Mouse (Mus musculus): ENCODE results near the gene Zfp85. TPM values are rescaled to one million over a fixed set of nuclear protein-coding genes. Genes with fewer than 3 reads are reported as not detected.
A peak's percentile ranks its signal among the peaks of the same experiment; 100 is the strongest.
"Not testable (repeated sequence)": the region's sequence is repeated elsewhere in the genome, so short reads cannot be mapped to it uniquely, and the experiment has no call there.

Zfp85 gene
- total RNA-seq, 1 experiment = 1.7 TPM

GRCm38 (mm10) chr13:67728106-67728505 lies 26.9 kb downstream of the Zfp85 start:
- TF ChIP-seq HCFC1 (IDR thresholded peaks at IDR 0.05; ENCODE audit: borderline replicate concordance, insufficient read depth, low read length) = no peak
- TF ChIP-seq MAFK (IDR thresholded peaks at IDR 0.05; ENCODE audit: insufficient read depth, low read depth, low read length) = no peak
- no peak for TF ChIP-seq ZNF384 (IDR thresholded peaks at IDR 0.05; ENCODE audit: low read depth, low read length)
- no peak for TF ChIP-seq CHD2 (IDR thresholded peaks at IDR 0.05; ENCODE audit: low read depth, low read length)
- no peak for TF ChIP-seq ZC3H11A (IDR thresholded peaks at IDR 0.05; ENCODE audit: borderline replicate concordance, low read depth, low read length)
- Histone ChIP-seq H3K4me1 (ENCODE audit: control insufficient read depth in 2 of 2, insufficient read depth in 2 of 2, low read length in 2 of 2, poor library complexity in 1 of 2) (0 out of 4 replicates have a peak, but pooled peaks cover 0 to 2% of the 10 kb centered on the region in 2 experiments), H3K9me3 (ENCODE audit: control insufficient read depth, insufficient read depth, low read depth, low read length) (no peaks in the 10 kb centered on the region), H3K4me3 (ENCODE audit: insufficient read depth in 1 of 2, low read depth in 1 of 2, low read length in 2 of 2, poor library complexity in 1 of 2, severe bottlenecking in 1 of 2) (peak overlapping the region in 1 of 2 experiments; percentile 73; a peak in 3 of 4 replicates), H3K27ac (ENCODE audit: insufficient read depth, low read depth, low read length, poor library complexity, severe bottlenecking) (no peak overlapping the region), H3K9ac (ENCODE audit: insufficient read depth, low read depth, low read length, poor library complexity, severe bottlenecking) (no peak overlapping the region), H3K36me3 (ENCODE audit: control insufficient read depth, insufficient read depth, low read length, poor library complexity, severe bottlenecking) (no peaks in the 10 kb centered on the region)
- in situ Hi-C loops (cut with MboI; ENCODE audit: low sequenced_read_pairs in 2 of 2, unreplicated experiment in 2 of 2) = loop anchor here in 1 of 2 experiments (5.0 kb wide), 1 partner anchor 461 kb away; no protein-coding TSS in a partner anchor
- no peak for DNase-seq (ENCODE audit: low read depth, low spot score)

DNA sequence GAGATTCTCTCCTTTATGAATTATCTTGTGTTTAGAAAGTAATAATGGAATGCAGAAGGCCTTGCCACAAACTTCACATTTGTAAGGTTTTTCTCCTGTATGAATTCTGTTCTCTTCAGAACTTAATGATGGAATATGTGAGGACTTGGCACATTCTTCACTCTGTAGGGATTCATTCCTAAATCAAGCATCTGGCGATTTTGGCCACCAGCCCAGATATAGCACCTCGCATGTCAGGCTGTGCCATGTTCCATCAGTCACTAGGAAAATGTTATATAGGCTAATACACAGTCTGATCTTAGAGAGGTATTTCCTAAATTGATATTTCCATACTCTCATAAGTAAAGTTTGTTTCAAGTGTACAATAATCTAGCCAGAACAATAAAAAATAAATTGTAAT lies 29.7 kb downstream of the Zfp85 start:
- H3K9me3 ChIP-seq (ENCODE audit: control insufficient read depth, insufficient read depth, low read depth, low read length); H3K4me1 ChIP-seq (ENCODE audit: control insufficient read depth in 2 of 2, insufficient read depth in 2 of 2, low read length in 2 of 2, poor library complexity in 1 of 2); DNase-seq (ENCODE audit: low read depth, low spot score); H3K27ac ChIP-seq (ENCODE audit: insufficient read depth, low read depth, low read length, poor library complexity, severe bottlenecking); H3K4me3 ChIP-seq (ENCODE audit: insufficient read depth in 1 of 2, low read depth in 1 of 2, low read length in 2 of 2, poor library complexity in 1 of 2, severe bottlenecking in 1 of 2); H3K9ac ChIP-seq (ENCODE audit: insufficient read depth, low read depth, low read length, poor library complexity, severe bottlenecking); H3K36me3 ChIP-seq (ENCODE audit: control insufficient read depth, insufficient read depth, low read length, poor library complexity, severe bottlenecking): not testable (repeated sequence)
- in situ Hi-C loops (cut with MboI; ENCODE audit: low sequenced_read_pairs in 2 of 2, unreplicated experiment in 2 of 2) = loop anchor here in 1 of 2 experiments (5.0 kb wide), 1 partner anchor 458 kb away; no protein-coding TSS in a partner anchor

GRCm38 (mm10) chr13:67723848-67724479 lies 31.1 kb downstream of the Zfp85 start:
- Histone ChIP-seq H3K9me3 (ENCODE audit: control insufficient read depth, insufficient read depth, low read depth, low read length) (no peaks in the 10 kb centered on the region), H3K27ac (ENCODE audit: insufficient read depth, low read depth, low read length, poor library complexity, severe bottlenecking) (peak overlapping the region; percentile 74; the same call in 1 of the 2 replicates), H3K4me1 (ENCODE audit: control insufficient read depth in 2 of 2, insufficient read depth in 2 of 2, low read length in 2 of 2, poor library complexity in 1 of 2) (0 out of 4 replicates have a peak, but pooled peaks cover 0 to 2% of the 10 kb centered on the region in 2 experiments), H3K4me3 (ENCODE audit: insufficient read depth in 1 of 2, low read depth in 1 of 2, low read length in 2 of 2, poor library complexity in 1 of 2, severe bottlenecking in 1 of 2) (peak overlapping the region; percentile 76 to 88), H3K9ac (ENCODE audit: insufficient read depth, low read depth, low read length, poor library complexity, severe bottlenecking) (peak overlapping the region; percentile 89), H3K36me3 (ENCODE audit: control insufficient read depth, insufficient read depth, low read length, poor library complexity, severe bottlenecking) (no peaks in the 10 kb centered on the region)
- TF ChIP-seq ZC3H11A (IDR thresholded peaks at IDR 0.05; ENCODE audit: borderline replicate concordance, low read depth, low read length) = no peak
- TF ChIP-seq HCFC1 (IDR thresholded peaks at IDR 0.05; ENCODE audit: borderline replicate concordance, insufficient read depth, low read length) = peak; percentile 92
- no peak for TF ChIP-seq MAFK (IDR thresholded peaks at IDR 0.05; ENCODE audit: insufficient read depth, low read depth, low read length)
- no peak for TF ChIP-seq CHD2 (IDR thresholded peaks at IDR 0.05; ENCODE audit: low read depth, low read length)
- no peak for TF ChIP-seq ZNF384 (IDR thresholded peaks at IDR 0.05; ENCODE audit: low read depth, low read length)
- peak; percentile 83 for DNase-seq (ENCODE audit: low read depth, low spot score)
- in situ Hi-C loops (cut with MboI; ENCODE audit: low sequenced_read_pairs in 2 of 2, unreplicated experiment in 2 of 2) = no loop called here

Other genes with a start within 250 kb of the Zfp85 start
- gene Gm26965, start 229.1 kb downstream of the Zfp85 start, total RNA-seq (2012; rRNA removed) = 0.18 TPM in 1 of 2 replicates, not detected in the other
- 12.6 and 14.6 TPM in 2 replicates for gene Zfp87, start 229.1 kb downstream of the Zfp85 start, total RNA-seq (2012; rRNA removed)
- gene Zfp748, start 201.4 kb downstream of the Zfp85 start, total RNA-seq (2012; rRNA removed) = 7.1 and 8.7 TPM in 2 replicates
- gene Zfp729b, start 145.5 kb downstream of the Zfp85 start, total RNA-seq (2012; rRNA removed) = 23.2 and 25.1 TPM in 2 replicates
- 4.2 and 7.7 TPM in 2 replicates for gene Gm49345, start 117.5 kb downstream of the Zfp85 start, total RNA-seq (2012; rRNA removed)
- gene Zfp729a, start 117.4 kb downstream of the Zfp85 start, total RNA-seq (2012; rRNA removed) = 6.4 and 6.8 TPM in 2 replicates
- 12.8 and 16.6 TPM in 2 replicates for gene Zfp738, start 68.2 kb downstream of the Zfp85 start, total RNA-seq (2012; rRNA removed)
- 19.2 and 22.9 TPM in 2 replicates for gene Zfp65, start 26.1 kb downstream of the Zfp85 start, total RNA-seq (2012; rRNA removed)
- gene Zfp493, start 24.5 kb upstream of the Zfp85 start, total RNA-seq (2012; rRNA removed) = 6.1 and 6.4 TPM in 2 replicates
- gene Zfp273, start 58.5 kb upstream of the Zfp85 start, total RNA-seq (2012; rRNA removed) = 3.2 and 3.3 TPM in 2 replicates
- gene Gm10037, start 75.9 kb upstream of the Zfp85 start, total RNA-seq (2012; rRNA removed) = 2.4 and 5.3 TPM in 2 replicates
- 0.48 TPM in 1 of 2 replicates, not detected in the other for gene BC048507, start 108.1 kb upstream of the Zfp85 start, total RNA-seq (2012; rRNA removed)